Comparison of ENCODE assay signal across 29 mouse cellular contexts in the genomic region with DNA sequence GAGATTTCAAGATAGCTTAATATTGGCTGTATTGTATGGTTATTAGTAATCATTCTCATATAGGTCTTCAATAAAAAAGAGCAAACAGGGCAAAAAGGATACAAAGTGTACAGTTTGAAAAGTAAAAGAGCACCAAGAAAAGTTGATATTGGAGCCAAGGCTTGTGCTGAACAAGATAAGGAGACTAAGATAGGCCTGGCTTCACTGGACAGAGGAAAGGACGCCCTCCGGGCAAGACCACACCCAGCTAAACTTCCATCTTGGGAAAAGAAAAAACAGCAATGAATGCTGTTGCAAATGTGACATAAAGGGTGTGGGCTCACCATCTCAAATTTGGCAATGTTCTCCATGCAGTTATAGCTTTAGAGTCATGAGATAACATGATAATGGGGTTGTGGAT.
DNase-seq lines count a peak whose midpoint lies in the region; ATAC-seq and TF ChIP-seq lines count a peak whose summit lies in the region.
"Had no signal": no experiment of that assay in that cellular context is flagged by ENCODE, and none has a peak within 500 bp of the region (broad histone marks: within the 10 kb centered on the region; RNA-seq: fewer than 3 reads in every experiment).

No protein-coding gene starts in this region.

- no peaks in the 10 kb centered on the region for H3K27me3 ChIP-seq in liver, embryonic 14.5 days (ENCODE audit: control insufficient read depth, insufficient read depth, low read length)
- no peaks in the 10 kb centered on the region for H3K27me3 ChIP-seq in liver, embryonic 11.5 days (replicated peaks; ENCODE audit: control insufficient read depth, insufficient read depth, low read length)
- H3K27me3 ChIP-seq in G1E (ENCODE audit: insufficient read depth, low read length) = peaks cover 5% of the 10 kb centered on the region; the same call in 1 of the 2 replicates
- H3K27me3 ChIP-seq: CH12.LX; embryonic facial prominence, embryonic 12.5 days; forebrain, embryonic 13.5 days; heart, embryonic 13.5 days had no signal

- TF ChIP-seq CTCF in liver, embryonic 14.5 days (IDR thresholded peaks at IDR 0.05; ENCODE audit: low read depth) = no peak
- no peak for TF ChIP-seq CTCF in G1E (IDR thresholded peaks at IDR 0.05; ENCODE audit: low read depth, low read length)

- no peak for DNase-seq in liver, embryonic 14.5 days (ENCODE audit: low read depth in 3 of 3, low spot score in 3 of 3)
- no peak for DNase-seq in liver, embryonic 11.5 days (ENCODE audit: low spot score)
- no peak for DNase-seq in G1E (ENCODE audit: low spot score)
- DNase-seq in layer of hippocampus, postnatal 10 days (ENCODE audit: low spot score in 2 of 2) = no peak
- DNase-seq: adrenal gland, adult 2 months; adrenal gland, postnatal 14 days; B cell, adult 2 months; cerebellum, adult 11 months; cerebellum, adult 2 months; cerebellum, adult 9-11 months; cerebellum, postnatal 25 days; gastrocnemius, adult 2 months; gastrocnemius, postnatal 14 days; heart, adult 11 months; heart, postnatal 14 days; heart, postnatal 4 days had no signal

- H3K4me1 ChIP-seq in liver, embryonic 14.5 days (replicated peaks; ENCODE audit: control insufficient read depth in 2 of 2, insufficient read depth in 2 of 2, low read length in 1 of 2) = peaks cover 11% of the 10 kb centered on the region in 2 experiments; a peak in 3 of 4 replicates
- H3K4me1 ChIP-seq in liver, embryonic 11.5 days (replicated peaks; ENCODE audit: control insufficient read depth, insufficient read depth, low read length) = 0 out of 2 replicates have a peak, but pooled peaks cover 2% of the 10 kb centered on the region
- peaks cover 12% of the 10 kb centered on the region; the same call in 1 of the 2 replicates for H3K4me1 ChIP-seq in G1E (ENCODE audit: insufficient read depth, low read depth, low read length)
- H3K4me1 ChIP-seq: embryonic facial prominence, embryonic 15.5 days had no signal

- no peak overlapping the region for H3K27ac ChIP-seq in liver, embryonic 14.5 days
- H3K27ac ChIP-seq in liver, embryonic 11.5 days (ENCODE audit: low read depth, low read length) = no peak overlapping the region
- H3K27ac ChIP-seq: embryonic facial prominence, embryonic 12.5 days; embryonic facial prominence, embryonic 15.5 days; forebrain, embryonic 10.5 days; forebrain, embryonic 13.5 days; gastrocnemius, adult 2 months; heart, embryonic 13.5 days; hindbrain, embryonic 14.5 days; hindbrain, postnatal 0 days had no signal

- no peaks in the 10 kb centered on the region for H3K9me3 ChIP-seq in liver, embryonic 14.5 days (ENCODE audit: control insufficient read depth, low read length)
- H3K9me3 ChIP-seq in liver, embryonic 11.5 days (ENCODE audit: control insufficient read depth, low read length) = no peaks in the 10 kb centered on the region
- no peaks in the 10 kb centered on the region for H3K9me3 ChIP-seq in G1E (replicated peaks)
- H3K9me3 ChIP-seq: embryonic facial prominence, embryonic 12.5 days; embryonic facial prominence, embryonic 15.5 days; forebrain, embryonic 10.5 days; forebrain, embryonic 13.5 days; heart, embryonic 13.5 days had no signal

- H3K9ac ChIP-seq in liver, embryonic 14.5 days (replicated peaks) = no peak overlapping the region
- no peak overlapping the region for H3K9ac ChIP-seq in liver, embryonic 11.5 days (ENCODE audit: low read depth, low read length)
- H3K9ac ChIP-seq: embryonic facial prominence, embryonic 12.5 days; embryonic facial prominence, embryonic 15.5 days; forebrain, embryonic 13.5 days; heart, embryonic 13.5 days; hindbrain, embryonic 14.5 days had no signal

- no peak overlapping the region for H3K4me2 ChIP-seq in liver, embryonic 14.5 days (ENCODE audit: low read depth)
- no peak overlapping the region for H3K4me2 ChIP-seq in liver, embryonic 11.5 days
- H3K4me2 ChIP-seq: embryonic facial prominence, embryonic 12.5 days; embryonic facial prominence, embryonic 15.5 days; forebrain, embryonic 13.5 days; heart, embryonic 13.5 days; hindbrain, embryonic 14.5 days had no signal

- TF ChIP-seq EP300 in liver, embryonic 14.5 days (IDR thresholded peaks at IDR 0.05; ENCODE audit: low read depth) = 0 out of 2 replicates have a peak, but pooled peaks have one; percentile 5

- no peaks in the 10 kb centered on the region for H3K36me3 ChIP-seq in liver, embryonic 14.5 days (replicated peaks; ENCODE audit: control insufficient read depth, insufficient read depth, low read depth)
- no peaks in the 10 kb centered on the region for H3K36me3 ChIP-seq in liver, embryonic 11.5 days (ENCODE audit: control insufficient read depth, insufficient read depth, low read length)
- H3K36me3 ChIP-seq in G1E (replicated peaks) = no peaks in the 10 kb centered on the region
- H3K36me3 ChIP-seq: embryonic facial prominence, embryonic 12.5 days; embryonic facial prominence, embryonic 15.5 days; heart, embryonic 13.5 days had no signal

- no peak overlapping the region for H3K4me3 ChIP-seq in liver, embryonic 14.5 days (ENCODE audit: insufficient read depth in 1 of 2, low read depth in 2 of 2, low read length in 2 of 2)
- H3K4me3 ChIP-seq in liver, embryonic 11.5 days (ENCODE audit: low read depth, low read length) = no peak overlapping the region
- no peak overlapping the region for H3K4me3 ChIP-seq in G1E (ENCODE audit: low read depth, low read length)
- H3K4me3 ChIP-seq: embryonic facial prominence, embryonic 12.5 days; embryonic facial prominence, embryonic 15.5 days; erythroblast, embryonic 14.5 days; forebrain, embryonic 10.5 days; forebrain, embryonic 13.5 days; gastrocnemius, adult 2 months; heart, embryonic 13.5 days had no signal

- 20% methylated on average over 2 of the region's 2 CpGs for WGBS in liver, embryonic 14.5 days (ENCODE audit: insufficient replicate concordance)
- 62% methylated on average over 2 of the region's 2 CpGs for WGBS in liver, embryonic 11.5 days

- 0 out of 2 replicates have a peak, but pooled peaks have one; percentile 50 for ATAC-seq in liver, embryonic 14.5 days (ENCODE audit: insufficient read depth)
- no peak for ATAC-seq in liver, embryonic 11.5 days (replicated peaks; ENCODE audit: low FRiP score)
- ATAC-seq in G1E (ENCODE audit: extremely low read depth, insufficient number of reproducible peaks, low FRiP score, poor library complexity, severe bottlenecking) = 0 out of 2 replicates have a peak, but pooled peaks have one; percentile 15
- ATAC-seq in erythroid progenitor cell, adult 5-6 weeks (replicated peaks; ENCODE audit: low FRiP score, poor library complexity, severe bottlenecking) = peak; percentile 94
- peak; percentile 34; the same call in 1 of the 2 replicates for ATAC-seq in megakaryocyte progenitor cell, adult 5-6 weeks (replicated peaks; ENCODE audit: poor library complexity)
- no peak for ATAC-seq in frontal cortex, adult (ENCODE audit: low TSS enrichment)
- ATAC-seq: forebrain, embryonic 13.5 days; forebrain, embryonic 16.5 days; hindbrain, postnatal 0 days had no signal

Comparison
In these comparisons a context has a peak if more than half of its experiments do, and no peak if none do; other contexts are left out.
1. ATAC-seq: peak in liver, embryonic 14.5 days (single experiment), G1E (single experiment), erythroid progenitor cell, adult 5-6 weeks (single experiment) and megakaryocyte progenitor cell, adult 5-6 weeks (single experiment); none in liver, embryonic 11.5 days (single experiment) and frontal cortex, adult (single experiment).